Mouse (Mus musculus) heart, embryonic 10.5 days (tissue): ENCODE measurements around the gene Osmr. TPM values are rescaled to one million over a fixed set of nuclear protein-coding genes. Genes with fewer than 3 reads are reported as not detected.
A peak's percentile ranks its signal among the peaks of the same experiment; 100 is the strongest.

Source experiments
- DNase-seq: peaks from one replicate; pipeline ENCODE4 v3.0.0-alpha.2; 2017; ENCODE audit warnings: low spot score
- H3K27ac ChIP-seq: fragments of 300-500 bp; sonication (generic); 2 replicates; pipeline ENCODE4 v1.5.1; 2016; ENCODE audit warnings: mild to moderate bottlenecking
- H3K27me3 ChIP-seq: fragments of 300-500 bp; sonication (generic); 2 replicates; pipeline ENCODE4 v1.6.1; 2016; ENCODE audit warnings: mild to moderate bottlenecking; ENCODE audit not compliant: poor library complexity, insufficient read depth, severe bottlenecking
- H3K36me3 ChIP-seq: fragments of 300-500 bp; sonication (generic); 2 replicates; pipeline ENCODE4 v1.6.1; 2016; ENCODE audit warnings: mild to moderate bottlenecking, moderate library complexity
- H3K4me1 ChIP-seq: fragments of 300-500 bp; sonication (generic); 2 replicates; pipeline ENCODE4 v1.6.1; 2016; ENCODE audit warnings: mild to moderate bottlenecking
- H3K4me3 ChIP-seq: fragments of 300-500 bp; sonication (generic); 2 replicates; pipeline ENCODE4 v1.5.1; 2016; ENCODE audit warnings: mild to moderate bottlenecking, moderate library complexity
- H3K9me3 ChIP-seq: fragments of 300-500 bp; sonication (generic); 2 replicates; pipeline ENCODE4 v1.6.1; 2016; ENCODE audit warnings: mild to moderate bottlenecking, moderate library complexity
- WGBS: fragments of 180-500 bp; shearing (Covaris S2); methylation state at CpG from one replicate; pipeline ENCODE4 v1.1.7; 2016; 5-methylcytosine and 5-hydroxymethylcytosine counted together
- polyA plus RNA-seq: library from polyadenylated mRNA; unstranded; fragments of >200 nt; fragmentation: Nextera tagmentation; extraction: Ambion mirVana; gene quantifications from 2 replicates; pipeline ENCODE4 v1.2.1, GENCODE M21; 2016

Osmr gene
- 0.54 and 0.97 TPM in 2 replicates for polyA plus RNA-seq

- Histone ChIP-seq H3K9me3 (no peaks in the 10 kb centered on the region), H3K4me3 (peak within 1 kb of the TSS; percentile 69), H3K36me3 (no peaks in the 10 kb centered on the region), H3K4me1 (peaks cover 21% of the 10 kb centered on the region), H3K27ac (peak within 1 kb of the TSS; percentile 75), H3K27me3 (peaks cover 40% of the 10 kb centered on the region)
- 7% methylated on average over 16 of the region's 16 CpGs for WGBS
- no peak for DNase-seq
These were observed at the start of gene Osmr for GRCm38 (mm10) chr15:6874601-6875019. TSS of gene Osmr (minus strand) at chr15:6874969.

GRCm38 (mm10) chr15:6919406-6919805 is 44.6 kb upstream of the Osmr start:
- DNase-seq: peak; percentile 72
- H3K4me1 ChIP-seq: peaks cover 11% of the 10 kb centered on the region; the same call in 1 of the 2 replicates
- H3K27me3 ChIP-seq: no peaks in the 10 kb centered on the region
- H3K4me3 ChIP-seq: no peak overlapping the region
- no peaks in the 10 kb centered on the region for H3K9me3 ChIP-seq
- H3K36me3 ChIP-seq: no peaks in the 10 kb centered on the region
- no peak overlapping the region for H3K27ac ChIP-seq
- WGBS: 53% methylated on average over 6 of the region's 6 CpGs

- no peak overlapping the region for H3K4me3 ChIP-seq
- H3K9me3 ChIP-seq: no peaks in the 10 kb centered on the region
- WGBS: 91% methylated on average over 6 of the region's 6 CpGs
- H3K4me1 ChIP-seq: peaks cover 20% of the 10 kb centered on the region
- H3K36me3 ChIP-seq: no peaks in the 10 kb centered on the region
- DNase-seq: no peak
- no peaks in the 10 kb centered on the region for H3K27me3 ChIP-seq
- no peak overlapping the region for H3K27ac ChIP-seq
These were observed 39.4 kb upstream of the Osmr start for GRCm38 (mm10) chr15:6914163-6914562.

- Histone ChIP-seq H3K9me3 (no peaks in the 10 kb centered on the region), H3K4me1 (peaks cover 20% of the 10 kb centered on the region), H3K4me3 (no peak overlapping the region), H3K27me3 (no peaks in the 10 kb centered on the region), H3K27ac (peak overlapping the region; percentile 72), H3K36me3 (no peaks in the 10 kb centered on the region)
- WGBS: 2% methylated on average over 11 of the region's 11 CpGs
- DNase-seq: peak; percentile 93
These were observed 34.9 kb upstream of the Osmr start for GRCm38 (mm10) chr15:6909669-6910068.

GRCm38 (mm10) chr15:6909084-6909483 is 34.3 kb upstream of the Osmr start:
- Histone ChIP-seq H3K36me3 (no peaks in the 10 kb centered on the region), H3K27me3 (no peaks in the 10 kb centered on the region), H3K9me3 (no peaks in the 10 kb centered on the region), H3K4me1 (peaks cover 19% of the 10 kb centered on the region), H3K27ac (no peak overlapping the region), H3K4me3 (peak overlapping the region; percentile 13; the same call in 1 of the 2 replicates)
- no peak for DNase-seq
- WGBS: 48% methylated on average over 14 of the region's 14 CpGs

GRCm38 (mm10) chr15:6908601-6909000 is 33.8 kb upstream of the Osmr start:
- Histone ChIP-seq H3K4me3 (no peak overlapping the region), H3K27ac (no peak overlapping the region), H3K27me3 (no peaks in the 10 kb centered on the region), H3K4me1 (peaks cover 19% of the 10 kb centered on the region), H3K36me3 (no peaks in the 10 kb centered on the region), H3K9me3 (no peaks in the 10 kb centered on the region)
- DNase-seq: no peak
- WGBS: 52% methylated on average over 5 of the region's 5 CpGs

GRCm38 (mm10) chr15:6906260-6907047 is 31.7 kb upstream of the Osmr start:
- no peak for DNase-seq
- 61% methylated on average over 19 of the region's 19 CpGs for WGBS
- H3K27me3 ChIP-seq: no peaks in the 10 kb centered on the region

GRCm38 (mm10) chr15:6905726-6906125 is 31.0 kb upstream of the Osmr start:
- H3K27ac ChIP-seq: no peak overlapping the region
- 85% methylated on average over 4 of the region's 4 CpGs for WGBS
- H3K4me3 ChIP-seq: no peak overlapping the region
- no peaks in the 10 kb centered on the region for H3K9me3 ChIP-seq
- no peak for DNase-seq
- H3K27me3 ChIP-seq: no peaks in the 10 kb centered on the region
- H3K36me3 ChIP-seq: no peaks in the 10 kb centered on the region
- H3K4me1 ChIP-seq: peaks cover 16% of the 10 kb centered on the region

More at GRCm38 (mm10) chr15:6906260-6907047, 31.7 kb upstream of the Osmr start:
- no peak overlapping the region for H3K4me3 ChIP-seq
- no peaks in the 10 kb centered on the region for H3K36me3 ChIP-seq
- H3K9me3 ChIP-seq: no peaks in the 10 kb centered on the region
- peaks cover 16% of the 10 kb centered on the region for H3K4me1 ChIP-seq
- no peak overlapping the region for H3K27ac ChIP-seq

GRCm38 (mm10) chr15:6903286-6903975 is 28.7 kb upstream of the Osmr start:
- H3K27me3 ChIP-seq: no peaks in the 10 kb centered on the region
- DNase-seq: no peak
- H3K9me3 ChIP-seq: no peaks in the 10 kb centered on the region
- H3K4me1 ChIP-seq: no peaks in the 10 kb centered on the region
- 61% methylated on average over 9 of the region's 9 CpGs for WGBS
- no peak overlapping the region for H3K4me3 ChIP-seq
- no peak overlapping the region for H3K27ac ChIP-seq
- H3K36me3 ChIP-seq: no peaks in the 10 kb centered on the region

- 81% methylated on average over 5 of the region's 5 CpGs for WGBS
- H3K27me3 ChIP-seq: no peaks in the 10 kb centered on the region
- no peak overlapping the region for H3K4me3 ChIP-seq
- H3K27ac ChIP-seq: no peak overlapping the region
- no peak for DNase-seq
- H3K36me3 ChIP-seq: no peaks in the 10 kb centered on the region
- no peaks in the 10 kb centered on the region for H3K4me1 ChIP-seq
- no peaks in the 10 kb centered on the region for H3K9me3 ChIP-seq
These were observed 27.3 kb upstream of the Osmr start for GRCm38 (mm10) chr15:6901982-6902639.

- H3K4me3 ChIP-seq: no peak overlapping the region
- DNase-seq: no peak
- H3K4me1 ChIP-seq: no peaks in the 10 kb centered on the region
- no peaks in the 10 kb centered on the region for H3K9me3 ChIP-seq
- no peaks in the 10 kb centered on the region for H3K36me3 ChIP-seq
- no peak overlapping the region for H3K27ac ChIP-seq
- WGBS: 70% methylated on average over 6 of the region's 6 CpGs
- H3K27me3 ChIP-seq: no peaks in the 10 kb centered on the region
These were observed 26.5 kb upstream of the Osmr start for GRCm38 (mm10) chr15:6901236-6901635.

GRCm38 (mm10) chr15:6884260-6884659 is 9.5 kb upstream of the Osmr start:
- no peak for DNase-seq
- no peaks in the 10 kb centered on the region for H3K27me3 ChIP-seq
- no peaks in the 10 kb centered on the region for H3K36me3 ChIP-seq
- H3K9me3 ChIP-seq: no peaks in the 10 kb centered on the region
- 78% methylated on average over 6 of the region's 6 CpGs for WGBS
- H3K4me3 ChIP-seq: no peak overlapping the region
- H3K27ac ChIP-seq: no peak overlapping the region
- H3K4me1 ChIP-seq: peaks cover 6% of the 10 kb centered on the region; the same call in 1 of the 2 replicates

- H3K36me3 ChIP-seq: no peaks in the 10 kb centered on the region
- no peak overlapping the region for H3K27ac ChIP-seq
- WGBS: 35% methylated on average over 5 of the region's 5 CpGs
- no peak overlapping the region for H3K4me3 ChIP-seq
- peaks cover 6% of the 10 kb centered on the region; the same call in 1 of the 2 replicates for H3K4me1 ChIP-seq
- no peak for DNase-seq
- no peaks in the 10 kb centered on the region for H3K9me3 ChIP-seq
- H3K27me3 ChIP-seq: no peaks in the 10 kb centered on the region
These were observed 9.0 kb upstream of the Osmr start for GRCm38 (mm10) chr15:6883816-6884215.
